Mouse (Mus musculus): Measurements from ENCODE around the gene Gtsf1l. TPM values are rescaled to one million over a fixed set of nuclear protein-coding genes. Genes with fewer than 3 reads are reported as not detected.

The Gtsf1l gene
- polyA plus RNA-seq, 2 experiments = not detected

- ATAC-seq (ENCODE audit: insufficient read depth) (peak; percentile 67), DNase-seq (ENCODE audit: low read depth in 3 of 3, low spot score in 3 of 3) (peak in 1 of 3 experiments; percentile 31)
- peaks cover 10% of the 10 kb centered on the region for H3K36me3 ChIP-seq (replicated peaks; ENCODE audit: control insufficient read depth, insufficient read depth, low read depth)
- no peak for TF ChIP-seq CTCF (IDR thresholded peaks at IDR 0.05; ENCODE audit: low read depth)
- no peaks in the 10 kb centered on the region for H3K9me3 ChIP-seq (ENCODE audit: control insufficient read depth, low read length)
- H3K4me3 ChIP-seq (ENCODE audit: insufficient read depth in 1 of 2, low read depth in 2 of 2, low read length in 2 of 2) = peak overlapping the region; percentile 84 to 90
- H3K27me3 ChIP-seq (ENCODE audit: control insufficient read depth, insufficient read depth, low read length) = no peaks in the 10 kb centered on the region
- H3K9ac ChIP-seq (replicated peaks) = peak overlapping the region; percentile 87
- H3K4me1 ChIP-seq (replicated peaks; ENCODE audit: control insufficient read depth in 2 of 2, insufficient read depth in 2 of 2, low read length in 1 of 2) = peaks cover 14 to 33% of the 10 kb centered on the region in 2 experiments
- H3K27ac ChIP-seq = peak overlapping the region; percentile 53
- H3K4me2 ChIP-seq (ENCODE audit: low read depth) = peak overlapping the region; percentile 70
- WGBS (ENCODE audit: insufficient replicate concordance) = under 1% methylated on average over 38 of the region's 38 CpGs
Measured at GRCm38 (mm10) chr2:163054891-163055494, 32.7 kb downstream of the Gtsf1l start.

GRCm38 (mm10) chr2:163054335-163054840, 33.3 kb downstream of the Gtsf1l start, which contains the start of gene Mybl2:
Gene Mybl2 (plus strand): TSS chr2:163054687.
- H3K4me3 ChIP-seq (ENCODE audit: insufficient read depth in 1 of 2, low read depth in 2 of 2, low read length in 2 of 2) = peak within 1 kb of the TSS; percentile 84 to 90
- peak within 1 kb of the TSS; percentile 70 for H3K4me2 ChIP-seq (ENCODE audit: low read depth)
- H3K4me1 ChIP-seq (replicated peaks; ENCODE audit: control insufficient read depth in 2 of 2, insufficient read depth in 2 of 2, low read length in 1 of 2) = peaks cover 14 to 30% of the 10 kb centered on the region in 2 experiments
- H3K9me3 ChIP-seq (ENCODE audit: control insufficient read depth, low read length) = no peaks in the 10 kb centered on the region
- no peak for TF ChIP-seq CTCF (IDR thresholded peaks at IDR 0.05; ENCODE audit: low read depth)
- TF ChIP-seq EP300 (IDR thresholded peaks at IDR 0.05; ENCODE audit: low read depth) = peak; percentile 59
- DNase-seq (ENCODE audit: low read depth in 3 of 3, low spot score in 3 of 3) (peak; percentile 95 to 96 (median 96)), ATAC-seq (ENCODE audit: insufficient read depth) (peak; percentile 96)
- peaks cover 4% of the 10 kb centered on the region for H3K36me3 ChIP-seq (replicated peaks; ENCODE audit: control insufficient read depth, insufficient read depth, low read depth)
- H3K27ac ChIP-seq = peak within 1 kb of the TSS; percentile 60
- H3K9ac ChIP-seq (replicated peaks) = peak within 1 kb of the TSS; percentile 87
- WGBS (ENCODE audit: insufficient replicate concordance) = under 1% methylated on average over 48 of the region's 48 CpGs
- H3K27me3 ChIP-seq (ENCODE audit: control insufficient read depth, insufficient read depth, low read length) = no peaks in the 10 kb centered on the region

GRCm38 (mm10) chr2:163052826-163053225, 34.8 kb downstream of the Gtsf1l start:
- no peak overlapping the region for H3K4me3 ChIP-seq (ENCODE audit: insufficient read depth in 1 of 2, low read depth in 2 of 2, low read length in 2 of 2)
- no peak for ATAC-seq (ENCODE audit: insufficient read depth)

GRCm38 (mm10) chr2:163052101-163052500, 35.6 kb downstream of the Gtsf1l start:
- WGBS (ENCODE audit: insufficient replicate concordance) = 58% methylated on average over 4 of the region's 4 CpGs
- H3K9me3 ChIP-seq (ENCODE audit: control insufficient read depth, low read length) = no peaks in the 10 kb centered on the region
- no peak overlapping the region for H3K9ac ChIP-seq (replicated peaks)
- no peaks in the 10 kb centered on the region for H3K27me3 ChIP-seq (ENCODE audit: control insufficient read depth, insufficient read depth, low read length)
- H3K36me3 ChIP-seq (replicated peaks; ENCODE audit: control insufficient read depth, insufficient read depth, low read depth) = no peaks in the 10 kb centered on the region
- no peak overlapping the region for H3K4me3 ChIP-seq (ENCODE audit: insufficient read depth in 1 of 2, low read depth in 2 of 2, low read length in 2 of 2)
- H3K4me1 ChIP-seq (replicated peaks; ENCODE audit: control insufficient read depth in 2 of 2, insufficient read depth in 2 of 2, low read length in 1 of 2) = peaks cover 12 to 25% of the 10 kb centered on the region in 2 experiments
- no peak overlapping the region for H3K27ac ChIP-seq
- DNase-seq (ENCODE audit: low read depth in 3 of 3, low spot score in 3 of 3) (no peak), ATAC-seq (ENCODE audit: insufficient read depth) (no peak)
- TF ChIP-seq CTCF (IDR thresholded peaks at IDR 0.05; ENCODE audit: low read depth) = no peak
- H3K4me2 ChIP-seq (ENCODE audit: low read depth) = no peak overlapping the region

More at GRCm38 (mm10) chr2:163052826-163053225, 34.8 kb downstream of the Gtsf1l start:
- 69% methylated on average over 4 of the region's 4 CpGs for WGBS (ENCODE audit: insufficient replicate concordance)
- Histone ChIP-seq H3K4me1 (replicated peaks; ENCODE audit: control insufficient read depth in 2 of 2, insufficient read depth in 2 of 2, low read length in 1 of 2) (peaks cover 12 to 26% of the 10 kb centered on the region in 2 experiments), H3K9me3 (ENCODE audit: control insufficient read depth, low read length) (no peaks in the 10 kb centered on the region), H3K36me3 (replicated peaks; ENCODE audit: control insufficient read depth, insufficient read depth, low read depth) (no peaks in the 10 kb centered on the region), H3K27ac (no peak overlapping the region), H3K9ac (replicated peaks) (no peak overlapping the region), H3K27me3 (ENCODE audit: control insufficient read depth, insufficient read depth, low read length) (no peaks in the 10 kb centered on the region), H3K4me2 (ENCODE audit: low read depth) (no peak overlapping the region)
- no peak for TF ChIP-seq EP300 (IDR thresholded peaks at IDR 0.05; ENCODE audit: low read depth)
- no peak for TF ChIP-seq CTCF (IDR thresholded peaks at IDR 0.05; ENCODE audit: low read depth)
- DNase-seq (ENCODE audit: low read depth in 3 of 3, low spot score in 3 of 3) = no peak

GRCm38 (mm10) chr2:163051691-163052090, 36.0 kb downstream of the Gtsf1l start:
- ATAC-seq (ENCODE audit: insufficient read depth) = no peak
- Histone ChIP-seq H3K9me3 (ENCODE audit: control insufficient read depth, low read length) (no peaks in the 10 kb centered on the region), H3K4me3 (ENCODE audit: insufficient read depth in 1 of 2, low read depth in 2 of 2, low read length in 2 of 2) (no peak overlapping the region), H3K4me1 (replicated peaks; ENCODE audit: control insufficient read depth in 2 of 2, insufficient read depth in 2 of 2, low read length in 1 of 2) (peaks cover 12 to 21% of the 10 kb centered on the region in 2 experiments), H3K9ac (replicated peaks) (no peak overlapping the region), H3K27me3 (ENCODE audit: control insufficient read depth, insufficient read depth, low read length) (no peaks in the 10 kb centered on the region), H3K4me2 (ENCODE audit: low read depth) (no peak overlapping the region), H3K27ac (no peak overlapping the region), H3K36me3 (replicated peaks; ENCODE audit: control insufficient read depth, insufficient read depth, low read depth) (no peaks in the 10 kb centered on the region)
- TF ChIP-seq EP300 (IDR thresholded peaks at IDR 0.05; ENCODE audit: low read depth) (no peak), CTCF (IDR thresholded peaks at IDR 0.05; ENCODE audit: low read depth) (no peak)
- DNase-seq (ENCODE audit: low read depth in 3 of 3, low spot score in 3 of 3) = no peak
- WGBS (ENCODE audit: insufficient replicate concordance) = 53% methylated on average over 1 of the region's 1 CpGs
